Mouse (Mus musculus): ENCODE results near the gene Otud7a. TPM values are rescaled to one million over a fixed set of nuclear protein-coding genes. Genes with fewer than 3 reads are reported as not detected.

The Otud7a gene
- total and polyA plus RNA-seq, 2 experiments from 2014 or later = 4.2 to 20.8 TPM

DNA sequence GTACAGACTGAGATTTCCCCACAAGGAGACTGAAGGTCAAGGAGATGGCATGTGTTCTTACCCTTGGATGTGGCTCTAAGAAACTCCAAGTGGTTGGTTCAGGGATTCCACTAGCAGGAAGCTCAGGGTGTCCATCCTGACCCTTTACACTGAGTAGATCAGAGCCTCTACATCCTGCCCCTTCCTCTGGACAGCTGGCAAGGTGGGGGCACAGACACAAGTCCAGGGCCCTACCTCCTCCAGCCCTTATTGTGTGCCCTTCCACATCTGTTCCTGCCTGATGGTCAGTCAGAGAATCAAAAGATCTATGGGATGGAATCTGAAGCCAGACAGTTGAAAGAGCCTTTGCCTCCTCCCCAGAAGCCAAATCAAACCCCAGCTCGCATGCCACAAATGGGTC, 293.6 kb downstream of the Otud7a start:
- H3K27ac ChIP-seq (ENCODE audit: low read depth, low read length) = no peak overlapping the region
- no peaks in the 10 kb centered on the region for H3K4me1 ChIP-seq (ENCODE audit: insufficient read depth, low read length)
- no peak; the same call in 1 of the 2 replicates for ATAC-seq (ENCODE audit: low FRiP score)
- no peak overlapping the region for H3K4me3 ChIP-seq (ENCODE audit: low read depth, low read length)
- H3K9me3 ChIP-seq (ENCODE audit: low read length) = no peaks in the 10 kb centered on the region
- WGBS = 81% methylated on average over 1 of the region's 1 CpGs
- H3K4me2 ChIP-seq (ENCODE audit: low read depth, low read length, poor library complexity, severe bottlenecking) = no peak overlapping the region
- no peaks in the 10 kb centered on the region for H3K27me3 ChIP-seq (ENCODE audit: insufficient read depth, low read length)
- H3K9ac ChIP-seq (replicated peaks; ENCODE audit: low read length, poor library complexity, severe bottlenecking) = no peak overlapping the region
- DNase-seq (ENCODE audit: low spot score) = no peak
- no peak for TF ChIP-seq CTCF (IDR thresholded peaks at IDR 0.05)
- peaks cover 8% of the 10 kb centered on the region for H3K36me3 ChIP-seq (ENCODE audit: insufficient read depth, low read length)

DNA sequence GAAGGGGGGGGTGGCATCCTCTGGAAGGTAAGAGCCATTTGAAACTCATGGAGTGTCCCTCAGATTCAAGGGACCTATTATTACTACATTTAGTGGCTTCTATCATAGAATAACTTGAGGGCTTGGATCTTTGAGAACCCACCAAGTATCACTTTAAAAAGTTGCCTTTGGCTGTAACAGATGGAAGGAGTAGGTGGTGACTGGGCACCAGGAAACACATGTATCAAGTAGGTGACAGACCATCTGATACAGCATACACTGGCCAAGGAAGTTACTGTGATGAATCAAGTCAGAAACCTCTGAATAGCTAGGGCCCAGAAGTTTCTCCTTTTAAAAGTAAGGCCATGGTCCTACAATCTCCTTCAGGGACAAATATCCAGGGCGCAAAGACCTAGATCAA, 298.6 kb downstream of the Otud7a start:
- ATAC-seq (ENCODE audit: low FRiP score) (no peak), DNase-seq (ENCODE audit: low spot score) (no peak)
- Histone ChIP-seq H3K27ac (ENCODE audit: low read depth, low read length) (no peak overlapping the region), H3K4me3 (ENCODE audit: low read depth, low read length) (no peak overlapping the region), H3K9me3 (ENCODE audit: low read length) (no peaks in the 10 kb centered on the region), H3K4me2 (ENCODE audit: low read depth, low read length, poor library complexity, severe bottlenecking) (no peak overlapping the region), H3K36me3 (ENCODE audit: insufficient read depth, low read length) (peaks cover 2% of the 10 kb centered on the region; the same call in 1 of the 2 replicates), H3K4me1 (ENCODE audit: insufficient read depth, low read length) (no peaks in the 10 kb centered on the region), H3K27me3 (ENCODE audit: insufficient read depth, low read length) (no peaks in the 10 kb centered on the region), H3K9ac (replicated peaks; ENCODE audit: low read length, poor library complexity, severe bottlenecking) (no peak overlapping the region)
- TF ChIP-seq CTCF (IDR thresholded peaks at IDR 0.05) = no peak
- 97% methylated on average over 1 of the region's 1 CpGs for WGBS

DNA sequence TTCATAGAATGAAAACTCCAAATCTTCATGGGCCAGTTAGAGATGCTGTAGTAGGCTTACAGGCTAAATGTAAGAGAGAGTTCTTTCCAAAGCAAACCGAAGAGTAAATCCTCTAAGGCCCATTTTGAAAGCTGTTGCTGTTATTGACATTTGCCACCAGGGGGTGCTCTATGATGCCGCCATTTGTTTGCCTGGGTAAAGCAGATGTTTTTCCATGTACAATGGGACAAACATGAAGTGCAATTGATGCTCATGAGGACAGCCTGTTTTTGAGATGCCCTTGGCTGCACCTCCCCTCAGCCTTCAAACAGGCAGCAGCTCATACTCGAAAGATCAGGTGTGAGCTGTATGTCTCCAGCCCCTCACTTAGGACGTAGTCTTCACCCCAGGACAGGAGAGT, 307.5 kb downstream of the Otud7a start:
- TF ChIP-seq CTCF (IDR thresholded peaks at IDR 0.05) = peak; percentile 91
- 35% methylated on average over 4 of the region's 4 CpGs for WGBS
- ATAC-seq (ENCODE audit: low FRiP score) = no peak
- no peak overlapping the region for H3K4me3 ChIP-seq (ENCODE audit: low read depth, low read length)
- DNase-seq (ENCODE audit: low spot score) = peak; percentile 57
- no peak overlapping the region for H3K9ac ChIP-seq (replicated peaks; ENCODE audit: low read length, poor library complexity, severe bottlenecking)
- H3K4me2 ChIP-seq (ENCODE audit: low read depth, low read length, poor library complexity, severe bottlenecking) = no peak overlapping the region
- no peaks in the 10 kb centered on the region; the same call in 1 of the 2 replicates for H3K36me3 ChIP-seq (ENCODE audit: insufficient read depth, low read length)
- H3K9me3 ChIP-seq (ENCODE audit: low read length) = no peaks in the 10 kb centered on the region
- peaks cover 15% of the 10 kb centered on the region for H3K27me3 ChIP-seq (ENCODE audit: insufficient read depth, low read length)
- H3K4me1 ChIP-seq (ENCODE audit: insufficient read depth, low read length) = peaks cover 5% of the 10 kb centered on the region; the same call in 1 of the 2 replicates
- no peak overlapping the region for H3K27ac ChIP-seq (ENCODE audit: low read depth, low read length)

DNA sequence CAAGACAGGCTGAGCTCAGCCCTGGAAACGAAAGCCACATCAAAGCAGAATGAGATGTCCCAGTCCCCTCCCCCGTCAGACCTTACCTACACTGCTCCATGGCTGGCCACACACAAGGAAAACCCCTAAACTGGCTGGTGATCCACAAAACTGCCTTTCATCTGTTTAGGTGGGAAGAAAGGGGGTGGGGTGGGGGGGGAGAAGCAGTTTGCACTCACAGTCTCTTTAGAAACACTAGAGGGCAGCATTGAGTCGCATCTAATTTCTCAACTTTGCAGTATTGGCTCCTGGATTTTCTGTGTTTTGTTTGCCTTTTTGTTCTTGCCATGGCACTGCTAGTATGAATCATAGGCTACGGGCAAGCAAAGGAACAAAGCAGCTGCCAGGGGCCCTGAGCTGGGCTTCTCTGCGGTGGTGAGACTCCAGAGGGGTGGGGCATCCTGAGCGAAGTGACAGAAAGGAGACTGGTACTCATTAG, 308.8 kb downstream of the Otud7a start:
- Histone ChIP-seq H3K4me1 (ENCODE audit: insufficient read depth, low read length) (peaks cover 5% of the 10 kb centered on the region; the same call in 1 of the 2 replicates), H3K9ac (replicated peaks; ENCODE audit: low read length, poor library complexity, severe bottlenecking) (no peak overlapping the region), H3K4me3 (ENCODE audit: low read depth, low read length) (no peak overlapping the region), H3K27me3 (ENCODE audit: insufficient read depth, low read length) (peaks cover 23% of the 10 kb centered on the region), H3K36me3 (ENCODE audit: insufficient read depth, low read length) (no peaks in the 10 kb centered on the region; the same call in 1 of the 2 replicates), H3K9me3 (ENCODE audit: low read length) (no peaks in the 10 kb centered on the region), H3K27ac (ENCODE audit: low read depth, low read length) (no peak overlapping the region), H3K4me2 (ENCODE audit: low read depth, low read length, poor library complexity, severe bottlenecking) (no peak overlapping the region)
- DNase-seq (ENCODE audit: low spot score) (peak; percentile 86), ATAC-seq (ENCODE audit: low FRiP score) (peak; percentile 44)
- peak; percentile 82 for TF ChIP-seq CTCF (IDR thresholded peaks at IDR 0.05)
- WGBS = 13% methylated on average over 6 of the region's 6 CpGs

- 9% methylated on average over 42 of the region's 43 CpGs for WGBS
- no peak for ATAC-seq (ENCODE audit: low FRiP score)
- peak overlapping the region; percentile 26; the same call in 1 of the 2 replicates for H3K27ac ChIP-seq (ENCODE audit: low read depth, low read length)
Measured at GRCm38 (mm10) chr7:63754573-63755475, 310.3 kb downstream of the Otud7a start.

More at GRCm38 (mm10) chr7:63754573-63755475, 310.3 kb downstream of the Otud7a start:
- Histone ChIP-seq H3K4me1 (ENCODE audit: insufficient read depth, low read length) (peaks cover 5% of the 10 kb centered on the region; the same call in 1 of the 2 replicates), H3K9ac (replicated peaks; ENCODE audit: low read length, poor library complexity, severe bottlenecking) (peak overlapping the region; percentile 6), H3K9me3 (ENCODE audit: low read length) (no peaks in the 10 kb centered on the region), H3K4me2 (ENCODE audit: low read depth, low read length, poor library complexity, severe bottlenecking) (peak overlapping the region; percentile 56), H3K4me3 (ENCODE audit: low read depth, low read length) (peak overlapping the region; percentile 23; the same call in 1 of the 2 replicates), H3K36me3 (ENCODE audit: insufficient read depth, low read length) (no peaks in the 10 kb centered on the region; the same call in 1 of the 2 replicates), H3K27me3 (ENCODE audit: insufficient read depth, low read length) (peaks cover 28% of the 10 kb centered on the region)
- no peak for DNase-seq (ENCODE audit: low spot score)
- TF ChIP-seq CTCF (IDR thresholded peaks at IDR 0.05) = no peak
